Mouse (Mus musculus): Measurements from ENCODE around the gene Pih1d1. TPM values are rescaled to one million over a fixed set of nuclear protein-coding genes. Genes with fewer than 3 reads are reported as not detected.

The Pih1d1 gene
- polyA plus RNA-seq, 1 experiment from 2014 or later, result 81.7 TPM

DNA sequence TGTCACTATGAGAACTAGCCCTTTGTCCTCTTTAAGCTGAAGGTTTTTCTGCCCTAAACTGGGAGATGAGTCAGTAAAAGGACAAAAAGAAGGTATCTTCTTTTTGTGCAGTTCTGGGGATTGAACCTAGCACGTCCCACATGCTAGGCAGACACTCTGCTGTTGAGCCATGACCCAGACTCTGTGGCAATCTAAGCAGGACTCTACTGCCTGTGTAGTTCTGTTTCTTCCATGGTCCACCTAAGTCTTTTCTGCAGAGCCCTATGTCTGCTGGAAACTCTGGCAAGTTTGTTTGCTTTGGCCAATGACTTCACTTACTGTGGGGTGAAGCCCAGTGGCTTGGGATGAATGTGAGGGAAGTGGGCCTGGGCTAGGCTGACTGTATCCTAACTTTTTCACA is 15.7 kb upstream of the Pih1d1 start:
- Histone ChIP-seq H3K9ac (replicated peaks) (no peak overlapping the region), H3K4me1 (peaks cover 11% of the 10 kb centered on the region), H3K9me3 (replicated peaks) (no peaks in the 10 kb centered on the region), H3K36me3 (no peaks in the 10 kb centered on the region), H3K27me3 (replicated peaks) (peaks cover 14% of the 10 kb centered on the region; the same call in 1 of the 2 replicates), H3K4me3 (replicated peaks) (no peak overlapping the region), H3K4me2 (no peak overlapping the region), H3K27ac (replicated peaks) (no peak overlapping the region)
- ATAC-seq (ENCODE audit: low FRiP score), result no peak
- WGBS, result 89% methylated on average over 1 of the region's 1 CpGs

DNA sequence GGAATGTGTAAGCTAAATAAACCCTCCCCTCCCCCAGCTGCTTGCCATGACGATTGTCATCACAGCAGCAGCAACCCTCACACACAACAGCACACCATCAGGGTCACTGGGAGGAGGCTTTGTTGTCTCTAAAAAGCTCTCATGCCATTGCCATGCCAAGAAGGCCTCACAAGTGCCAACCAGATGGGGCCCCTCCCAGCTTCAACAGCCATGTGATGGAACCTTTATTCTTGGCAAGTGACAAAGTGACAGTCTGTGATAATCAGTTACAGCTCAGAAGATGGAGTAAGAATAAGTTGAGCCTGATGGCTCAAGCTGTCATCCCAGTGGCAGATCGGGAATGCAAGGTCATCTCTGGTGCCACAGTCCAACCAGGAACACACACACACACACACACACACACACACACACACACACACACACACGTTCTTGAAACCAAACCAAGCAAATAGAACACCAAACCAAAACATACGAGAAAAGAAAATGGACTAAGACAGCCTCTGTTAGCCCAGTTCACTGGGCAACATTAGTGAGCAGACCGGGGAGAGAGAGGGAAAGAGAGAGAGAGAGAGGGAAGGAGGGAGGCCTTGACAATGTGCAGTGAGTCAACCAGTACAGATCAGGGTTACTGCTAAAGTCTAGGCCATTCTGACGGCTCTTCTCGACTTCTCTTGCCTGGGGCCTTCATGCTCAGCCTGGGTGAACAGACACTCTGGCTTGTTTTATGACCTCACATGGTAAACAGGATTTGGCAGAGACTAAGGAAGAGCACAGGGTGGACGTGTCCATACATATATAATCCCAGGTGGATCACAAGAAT is 14.0 kb upstream of the Pih1d1 start:
- H3K4me2 ChIP-seq, result no peak overlapping the region
- peaks cover 11% of the 10 kb centered on the region for H3K4me1 ChIP-seq
- WGBS, result 74% methylated on average over 8 of the region's 8 CpGs
- 0 out of 2 replicates have a peak, but pooled peaks cover 3% of the 10 kb centered on the region for H3K36me3 ChIP-seq
- ATAC-seq (ENCODE audit: low FRiP score), result no peak
- H3K9me3 ChIP-seq (replicated peaks), result no peaks in the 10 kb centered on the region
- peaks cover 5% of the 10 kb centered on the region; the same call in 1 of the 2 replicates for H3K27me3 ChIP-seq (replicated peaks)
- H3K9ac ChIP-seq (replicated peaks), result no peak overlapping the region
- no peak overlapping the region for H3K4me3 ChIP-seq (replicated peaks)
- no peak overlapping the region for H3K27ac ChIP-seq (replicated peaks)

DNA sequence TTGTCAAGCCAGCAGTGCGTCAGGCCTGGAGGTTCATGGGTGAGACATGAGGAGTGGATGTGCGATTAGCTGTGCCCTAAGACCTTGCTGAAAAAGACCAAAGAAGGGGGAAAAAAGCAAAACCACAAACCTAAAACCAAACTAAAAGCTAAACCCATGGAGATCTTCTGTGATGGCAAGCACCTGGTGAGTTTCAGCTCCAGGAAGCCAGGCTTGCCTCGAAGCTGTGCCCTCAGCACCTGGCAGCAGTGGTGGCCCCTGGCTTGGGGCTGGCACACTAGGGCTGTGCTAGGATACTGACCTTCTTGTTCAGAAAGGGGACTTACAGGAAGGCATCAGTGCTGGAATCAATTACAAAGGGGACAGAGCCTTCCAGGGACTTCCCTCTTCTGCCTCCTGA is 12.8 kb upstream of the Pih1d1 start:
- H3K9me3 ChIP-seq (replicated peaks), result no peaks in the 10 kb centered on the region
- no peak overlapping the region for H3K9ac ChIP-seq (replicated peaks)
- WGBS, result 90% methylated on average over 3 of the region's 3 CpGs
- peaks cover 5% of the 10 kb centered on the region; the same call in 1 of the 2 replicates for H3K27me3 ChIP-seq (replicated peaks)
- no peak overlapping the region for H3K27ac ChIP-seq (replicated peaks)
- H3K4me2 ChIP-seq, result no peak overlapping the region
- H3K4me3 ChIP-seq (replicated peaks), result no peak overlapping the region
- H3K36me3 ChIP-seq, result 0 out of 2 replicates have a peak, but pooled peaks cover 3% of the 10 kb centered on the region
- no peak for ATAC-seq (ENCODE audit: low FRiP score)
- H3K4me1 ChIP-seq, result peaks cover 2% of the 10 kb centered on the region; the same call in 1 of the 2 replicates

DNA sequence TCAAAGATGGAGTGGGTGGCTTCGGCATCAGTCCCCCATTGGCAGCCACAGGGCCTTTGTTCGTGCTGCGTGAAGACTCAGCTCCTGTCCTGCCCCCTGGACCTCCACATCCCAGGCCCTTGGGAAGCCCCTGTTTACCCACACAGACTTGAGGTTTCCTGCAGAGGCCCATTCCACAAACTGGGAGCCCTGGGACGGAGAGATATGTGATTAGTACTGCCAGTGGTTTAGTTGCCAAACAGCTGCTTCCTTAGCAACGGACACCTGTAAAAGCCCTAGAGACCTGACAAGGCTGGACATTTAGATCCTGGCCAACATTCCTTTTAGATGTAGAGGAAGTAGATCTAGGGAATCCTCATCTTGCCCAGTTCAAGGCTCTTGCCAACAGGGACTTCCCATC is 12.2 kb upstream of the Pih1d1 start:
- 0 out of 2 replicates have a peak, but pooled peaks cover 3% of the 10 kb centered on the region for H3K36me3 ChIP-seq
- H3K4me1 ChIP-seq, result no peaks in the 10 kb centered on the region
- peaks cover 5% of the 10 kb centered on the region; the same call in 1 of the 2 replicates for H3K27me3 ChIP-seq (replicated peaks)
- no peak overlapping the region for H3K4me3 ChIP-seq (replicated peaks)
- ATAC-seq (ENCODE audit: low FRiP score), result no peak
- no peak overlapping the region for H3K4me2 ChIP-seq
- no peak overlapping the region for H3K27ac ChIP-seq (replicated peaks)
- 91% methylated on average over 5 of the region's 5 CpGs for WGBS
- H3K9me3 ChIP-seq (replicated peaks), result no peaks in the 10 kb centered on the region
- H3K9ac ChIP-seq (replicated peaks), result no peak overlapping the region

DNA sequence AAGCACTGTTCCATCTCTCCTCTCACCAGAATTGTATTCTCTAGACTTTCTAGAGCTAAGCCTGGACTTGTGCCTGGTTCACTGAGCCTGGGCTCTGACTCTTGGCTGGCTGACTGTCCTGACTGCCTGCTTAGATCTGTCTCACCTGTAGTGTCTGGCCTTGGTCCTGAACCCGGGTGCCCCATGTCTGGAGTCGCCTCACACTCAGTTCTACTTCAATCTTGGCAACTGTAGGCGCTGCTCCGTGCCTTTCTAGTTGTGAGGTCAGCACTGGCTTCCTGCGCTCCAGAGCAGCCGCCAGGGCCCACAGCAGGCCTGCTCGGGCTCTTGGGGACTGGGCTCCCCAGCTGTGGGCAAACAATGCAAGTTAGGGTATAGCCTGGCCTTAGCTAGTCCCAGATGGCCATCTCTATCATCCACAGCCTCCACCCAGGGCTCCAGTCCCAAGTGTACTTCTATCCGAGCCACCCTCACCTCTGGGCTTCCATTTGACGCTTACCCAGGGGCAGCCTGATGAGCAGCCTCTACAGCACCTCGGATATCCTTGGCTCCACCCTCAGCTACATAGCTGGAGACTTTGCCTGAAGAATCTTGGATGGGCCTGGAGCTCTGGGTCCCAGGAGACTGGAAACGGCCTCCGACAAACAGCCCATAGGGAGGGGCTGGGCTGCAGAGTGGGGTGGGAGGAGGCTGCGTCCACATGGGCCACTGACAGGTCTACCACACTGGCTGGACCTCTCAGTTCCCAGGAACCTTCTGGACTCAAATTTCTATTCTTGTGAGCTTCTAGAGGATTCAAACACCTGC is 9.5 kb upstream of the Pih1d1 start:
- 90% methylated on average over 13 of the region's 13 CpGs for WGBS
- H3K27me3 ChIP-seq (replicated peaks), result no peaks in the 10 kb centered on the region
- no peak overlapping the region for H3K4me3 ChIP-seq (replicated peaks)
- H3K9ac ChIP-seq (replicated peaks), result no peak overlapping the region
- 0 out of 2 replicates have a peak, but pooled peaks cover 3% of the 10 kb centered on the region for H3K36me3 ChIP-seq
- no peak overlapping the region for H3K4me2 ChIP-seq
- H3K4me1 ChIP-seq, result no peaks in the 10 kb centered on the region
- ATAC-seq (ENCODE audit: low FRiP score), result no peak
- no peaks in the 10 kb centered on the region for H3K9me3 ChIP-seq (replicated peaks)
- H3K27ac ChIP-seq (replicated peaks), result no peak overlapping the region

DNA sequence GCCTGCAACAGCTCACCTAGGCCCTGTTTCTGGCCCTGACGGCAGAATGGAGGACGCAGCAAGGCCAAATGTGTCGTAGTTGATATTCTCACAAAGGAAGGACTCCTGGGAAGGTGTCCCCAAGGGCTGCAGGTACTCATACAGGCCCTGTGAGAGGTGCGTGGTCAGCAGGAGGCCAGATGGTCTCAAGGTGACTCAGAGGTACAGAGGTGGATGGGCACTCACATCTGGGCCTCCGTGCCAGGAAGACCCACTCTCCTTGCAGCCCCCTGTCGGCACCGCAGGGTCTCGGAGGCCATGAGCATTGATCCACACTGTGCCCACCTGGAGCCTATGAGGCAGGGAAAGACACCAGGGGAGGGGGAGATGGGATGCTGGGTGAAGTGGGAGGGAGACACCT is 8.6 kb upstream of the Pih1d1 start:
- no peak for ATAC-seq (ENCODE audit: low FRiP score)
- Histone ChIP-seq H3K9ac (replicated peaks) (no peak overlapping the region), H3K27me3 (replicated peaks) (no peaks in the 10 kb centered on the region), H3K36me3 (0 out of 2 replicates have a peak, but pooled peaks cover 3% of the 10 kb centered on the region), H3K9me3 (replicated peaks) (no peaks in the 10 kb centered on the region), H3K4me2 (no peak overlapping the region), H3K4me1 (no peaks in the 10 kb centered on the region), H3K27ac (replicated peaks) (no peak overlapping the region), H3K4me3 (replicated peaks) (no peak overlapping the region)
- 97% methylated on average over 8 of the region's 8 CpGs for WGBS

DNA sequence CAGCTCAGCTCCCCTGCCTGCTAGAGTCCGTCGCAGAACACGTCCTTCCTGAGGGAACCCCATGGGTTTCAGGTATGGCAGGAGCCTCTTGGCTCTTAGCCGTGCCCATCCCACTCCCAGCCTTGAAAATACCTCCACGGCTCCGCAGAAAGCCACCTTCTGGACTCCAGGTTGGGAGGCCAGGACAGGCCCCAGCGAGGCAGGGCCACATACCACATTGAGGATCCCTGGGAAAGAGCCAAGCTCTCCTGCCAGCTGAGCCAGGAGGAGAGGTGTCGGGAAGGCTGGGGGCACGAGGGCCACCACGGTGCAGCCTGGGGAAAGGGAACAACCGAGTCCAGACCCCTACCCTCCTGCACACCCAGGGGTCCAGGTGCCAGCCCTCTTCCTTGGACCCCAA is 6.8 kb upstream of the Pih1d1 start:
- 95% methylated on average over 11 of the region's 11 CpGs for WGBS
- no peak overlapping the region for H3K27ac ChIP-seq (replicated peaks)
- H3K9ac ChIP-seq (replicated peaks), result no peak overlapping the region
- 0 out of 2 replicates have a peak, but pooled peaks cover 3% of the 10 kb centered on the region for H3K36me3 ChIP-seq
- no peaks in the 10 kb centered on the region for H3K9me3 ChIP-seq (replicated peaks)
- H3K4me2 ChIP-seq, result no peak overlapping the region
- H3K27me3 ChIP-seq (replicated peaks), result no peaks in the 10 kb centered on the region
- H3K4me1 ChIP-seq, result 0 out of 2 replicates have a peak, but pooled peaks cover 7% of the 10 kb centered on the region
- ATAC-seq (ENCODE audit: low FRiP score), result no peak
- no peak overlapping the region for H3K4me3 ChIP-seq (replicated peaks)

DNA sequence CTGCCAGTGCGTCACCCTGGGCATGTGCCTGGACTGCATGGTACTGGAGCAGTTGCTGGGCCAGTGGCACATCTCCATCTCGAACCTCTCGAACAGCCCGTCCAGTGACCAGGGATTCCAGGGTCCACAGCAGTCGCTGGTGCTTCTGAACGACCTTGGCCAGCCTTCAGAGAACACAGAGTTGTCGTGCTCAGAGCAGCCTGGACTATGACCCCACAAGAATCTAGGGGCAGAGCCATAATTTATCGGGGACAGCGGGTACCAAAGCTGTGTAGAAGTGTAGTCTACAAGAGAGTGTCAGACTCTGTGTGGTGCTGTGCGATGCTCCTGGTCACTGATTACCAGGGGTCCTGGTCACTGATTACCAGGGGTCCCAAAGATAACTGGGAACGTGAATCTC is 6.2 kb upstream of the Pih1d1 start:
- H3K9me3 ChIP-seq (replicated peaks), result no peaks in the 10 kb centered on the region
- H3K4me2 ChIP-seq, result no peak overlapping the region
- H3K36me3 ChIP-seq, result 0 out of 2 replicates have a peak, but pooled peaks cover 3% of the 10 kb centered on the region
- no peak for ATAC-seq (ENCODE audit: low FRiP score)
- no peaks in the 10 kb centered on the region for H3K27me3 ChIP-seq (replicated peaks)
- 0 out of 2 replicates have a peak, but pooled peaks cover 7% of the 10 kb centered on the region for H3K4me1 ChIP-seq
- H3K9ac ChIP-seq (replicated peaks), result no peak overlapping the region
- no peak overlapping the region for H3K27ac ChIP-seq (replicated peaks)
- 85% methylated on average over 11 of the region's 11 CpGs for WGBS
- no peak overlapping the region for H3K4me3 ChIP-seq (replicated peaks)

DNA sequence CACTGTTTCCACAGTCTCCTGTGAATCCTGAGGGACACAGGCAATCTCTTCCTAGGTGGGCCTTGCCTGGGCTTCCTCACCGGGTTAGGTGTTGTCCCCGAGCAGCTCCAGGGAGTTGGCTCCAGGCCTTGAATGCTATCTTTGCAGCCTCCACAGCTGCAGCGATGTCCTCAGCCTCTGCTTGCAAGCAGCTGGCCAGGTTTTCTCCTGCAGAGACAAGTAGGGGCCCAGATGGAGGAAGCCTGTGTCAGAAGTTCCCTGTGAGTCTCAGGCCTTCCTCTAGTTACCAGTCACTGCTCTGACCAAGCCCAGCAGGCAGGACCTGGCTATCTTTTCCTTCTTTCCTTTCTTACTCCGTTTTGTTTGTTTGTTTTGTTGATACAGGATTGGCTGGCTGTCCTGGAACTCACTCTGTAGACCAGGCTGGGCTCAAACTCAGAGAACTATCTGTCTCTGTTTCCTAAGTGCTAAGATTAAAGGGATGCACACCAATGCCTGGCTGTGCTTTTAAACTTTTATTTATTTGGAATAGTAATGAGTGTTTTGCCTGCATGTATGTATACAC is 5.5 kb upstream of the Pih1d1 start:
- Histone ChIP-seq H3K4me1 (peaks cover 12% of the 10 kb centered on the region), H3K36me3 (0 out of 2 replicates have a peak, but pooled peaks cover 3% of the 10 kb centered on the region), H3K9ac (replicated peaks) (no peak overlapping the region), H3K4me2 (no peak overlapping the region), H3K9me3 (replicated peaks) (no peaks in the 10 kb centered on the region), H3K4me3 (replicated peaks) (no peak overlapping the region), H3K27ac (replicated peaks) (no peak overlapping the region), H3K27me3 (replicated peaks) (no peaks in the 10 kb centered on the region)
- no peak for ATAC-seq (ENCODE audit: low FRiP score)
- WGBS, result 71% methylated on average over 4 of the region's 4 CpGs

DNA sequence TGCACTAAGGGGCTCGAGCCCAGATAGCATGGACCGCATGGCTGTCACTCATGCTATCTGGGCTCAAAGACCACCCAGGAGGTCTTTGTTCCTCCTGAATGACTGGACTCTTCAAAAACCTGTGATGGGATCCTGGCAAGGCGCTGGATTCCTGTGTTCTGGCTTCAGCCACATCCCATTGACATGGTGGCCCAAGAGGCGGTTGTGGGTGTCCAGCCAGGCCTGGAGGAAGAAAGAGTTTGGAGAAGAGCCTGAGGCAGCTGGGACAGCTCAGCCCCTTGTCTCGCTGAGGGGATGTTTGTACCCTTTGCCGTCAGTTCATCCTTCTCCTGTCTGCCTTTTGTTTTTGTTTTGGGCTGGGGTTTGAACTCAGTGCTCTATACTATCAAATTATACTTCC is 4.6 kb upstream of the Pih1d1 start:
- Histone ChIP-seq H3K4me3 (replicated peaks) (no peak overlapping the region), H3K36me3 (no peaks in the 10 kb centered on the region), H3K9me3 (replicated peaks) (no peaks in the 10 kb centered on the region), H3K4me1 (peaks cover 13% of the 10 kb centered on the region), H3K4me2 (no peak overlapping the region), H3K9ac (replicated peaks) (no peak overlapping the region), H3K27ac (replicated peaks) (no peak overlapping the region), H3K27me3 (replicated peaks) (no peaks in the 10 kb centered on the region)
- no peak for ATAC-seq (ENCODE audit: low FRiP score)
- WGBS, result 36% methylated on average over 6 of the region's 6 CpGs

DNA sequence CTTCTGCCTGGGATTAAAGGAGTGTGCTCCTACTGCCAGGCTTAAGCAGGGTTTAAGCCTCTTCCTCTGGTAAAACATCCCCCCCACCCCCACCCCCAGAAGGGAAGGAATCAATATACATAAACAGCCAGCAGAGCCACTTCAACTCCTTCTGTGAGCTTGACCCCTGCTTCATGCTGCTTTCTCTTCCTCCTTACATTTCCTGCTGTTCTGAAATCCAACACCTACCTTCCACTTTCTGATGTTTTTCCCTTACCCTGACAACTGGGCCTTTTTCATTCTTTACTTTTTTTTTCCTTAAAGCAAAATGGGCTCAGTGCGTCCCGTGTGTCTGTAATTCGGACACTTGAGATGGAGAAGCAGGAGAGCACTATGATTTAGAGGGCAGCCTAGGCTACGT is 3.8 kb upstream of the Pih1d1 start:
- Histone ChIP-seq H3K9ac (replicated peaks) (no peak overlapping the region), H3K4me3 (replicated peaks) (no peak overlapping the region), H3K36me3 (no peaks in the 10 kb centered on the region), H3K4me1 (peaks cover 21% of the 10 kb centered on the region), H3K4me2 (no peak overlapping the region), H3K27ac (replicated peaks) (no peak overlapping the region), H3K27me3 (replicated peaks) (no peaks in the 10 kb centered on the region), H3K9me3 (replicated peaks) (no peaks in the 10 kb centered on the region)
- 71% methylated on average over 4 of the region's 4 CpGs for WGBS
- no peak for ATAC-seq (ENCODE audit: low FRiP score)
